Mouse (Mus musculus) 3134 (cell line): ENCODE data around the gene Oat.

Experiments
- DNase-seq: peaks from one replicate; pipeline ENCODE4 v3.0.0-alpha.2; 2011; ENCODE audit warnings: low spot score; ENCODE audit not compliant: insufficient read length; ENCODE audit errors: extremely low read depth

Oat gene

DNA sequence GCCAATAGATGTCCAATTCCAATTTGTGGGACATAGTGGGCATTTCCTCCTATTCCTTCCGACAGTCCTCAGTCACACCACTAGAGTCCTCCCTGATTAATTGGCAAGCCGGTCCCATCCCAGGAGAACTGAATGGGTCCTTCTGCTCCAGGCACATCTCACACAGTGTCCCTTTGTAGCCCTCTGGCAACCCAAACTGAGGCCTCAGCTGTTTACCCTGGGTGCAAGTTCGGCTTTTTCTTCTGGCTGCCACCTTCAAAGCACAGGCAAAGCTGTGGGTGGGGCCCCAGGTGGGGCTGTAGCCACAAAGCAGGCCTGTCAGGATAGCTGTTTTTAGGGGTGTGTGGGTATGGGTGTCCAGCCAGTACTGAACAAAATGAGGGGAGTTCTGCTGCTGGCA, 29.1 kb downstream of the Oat start:
- no peak for DNase-seq

DNA sequence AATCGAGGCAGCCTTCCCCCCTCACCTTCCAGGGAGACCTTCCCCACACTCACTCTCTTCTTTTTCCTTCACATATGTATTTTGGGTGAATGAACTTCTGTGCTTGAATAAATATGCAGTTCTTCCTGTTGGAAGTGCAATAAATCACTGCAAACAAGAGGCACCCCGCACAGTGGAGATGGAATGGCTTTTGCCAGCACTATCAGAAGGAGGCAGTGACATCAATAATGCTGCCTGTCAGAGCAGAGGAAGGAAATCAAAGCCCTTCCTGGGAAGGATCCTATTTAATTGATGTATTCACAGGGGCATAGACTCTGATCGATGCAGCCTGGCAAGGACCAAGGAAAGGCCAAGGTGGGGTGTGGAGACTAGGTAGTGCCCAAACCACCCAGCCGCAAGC, 33.8 kb downstream of the Oat start:
- no peak for DNase-seq

DNA sequence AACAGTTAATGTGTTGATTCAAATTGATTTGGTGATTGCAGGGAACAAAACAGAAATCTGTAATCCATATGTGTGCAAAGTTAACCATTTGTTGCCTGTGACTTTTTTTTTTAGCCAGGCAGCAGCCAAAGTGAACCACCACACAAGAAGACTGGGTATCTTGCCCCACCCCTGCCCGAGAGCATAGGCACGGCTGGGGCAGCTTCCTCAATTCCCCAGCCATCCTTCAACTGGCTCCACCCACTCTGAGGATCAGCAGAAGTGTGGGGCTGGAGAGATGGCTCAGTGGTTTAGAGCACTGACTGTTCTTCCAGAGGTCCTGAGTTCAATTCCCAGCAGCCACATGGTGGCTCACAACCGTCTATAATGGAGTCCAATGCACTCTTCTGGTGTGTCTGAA, 34.6 kb downstream of the Oat start:
- DNase-seq, result no peak

DNA sequence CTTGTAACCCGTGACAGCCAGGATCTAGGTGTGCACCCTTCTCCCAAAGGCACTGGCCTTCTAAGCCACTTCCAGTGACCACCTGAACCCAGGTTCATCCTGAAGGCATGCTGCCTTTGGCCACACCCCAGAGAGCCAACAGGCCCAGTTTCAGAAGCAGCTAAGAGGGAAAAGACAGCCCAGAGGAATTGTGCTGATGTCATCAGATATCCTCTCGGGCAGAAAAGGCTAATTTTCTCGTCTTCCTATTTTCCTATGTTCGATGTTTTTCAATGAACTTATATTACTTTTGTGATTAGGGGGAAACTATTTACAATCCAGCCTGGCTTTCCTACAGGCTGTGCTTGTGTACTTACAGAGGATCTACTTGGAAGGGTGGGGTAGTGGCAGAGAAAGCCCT, 35.6 kb downstream of the Oat start:
- DNase-seq, result no peak

DNA sequence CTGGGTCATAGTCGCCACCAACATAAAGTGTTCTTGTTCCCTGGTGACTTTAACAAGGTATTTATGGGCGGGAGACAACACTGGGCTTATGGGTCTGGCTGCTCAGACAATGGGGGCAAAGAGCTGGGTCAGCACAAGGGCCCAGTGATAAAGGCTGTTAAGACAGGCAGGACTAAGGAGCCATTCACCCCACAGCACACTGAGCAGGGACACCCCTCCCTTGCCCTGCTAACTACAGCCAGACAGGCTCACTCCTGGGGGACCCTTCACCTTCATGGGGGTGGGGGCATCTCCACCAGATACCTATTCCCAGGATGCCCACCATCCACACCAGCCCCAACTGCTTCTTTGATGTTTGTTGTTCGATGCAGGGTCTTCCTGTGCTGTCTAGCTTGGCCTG, 47.0 kb downstream of the Oat start:
- no peak for DNase-seq

DNA sequence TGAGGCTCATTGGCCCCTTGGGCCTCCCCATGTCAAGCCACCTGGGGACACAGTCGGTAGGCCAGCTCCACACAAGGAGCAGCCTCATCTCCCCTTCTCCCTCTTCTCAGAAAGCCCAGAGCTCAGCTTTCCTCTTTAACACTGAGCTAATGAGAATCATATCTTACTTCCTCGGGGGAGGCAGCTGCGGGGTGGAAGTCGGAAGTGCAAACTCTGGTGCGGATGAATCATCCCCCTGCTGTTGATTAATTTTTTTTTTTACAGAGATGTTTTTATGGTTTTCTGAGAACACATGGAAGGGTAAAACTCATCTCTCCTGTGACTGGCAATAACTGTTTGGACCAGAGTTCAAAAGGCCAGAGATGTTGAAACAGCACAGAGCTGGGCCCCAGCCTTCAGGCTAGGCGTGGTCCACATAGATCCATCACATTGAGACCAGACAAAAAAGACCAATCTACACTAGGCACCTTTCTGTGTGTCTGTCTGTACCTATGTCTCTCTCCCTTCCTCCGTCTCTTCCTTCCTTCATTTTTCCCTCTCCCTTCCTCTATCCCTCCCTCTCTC, 62.7 kb downstream of the Oat start:
- no peak for DNase-seq

DNA sequence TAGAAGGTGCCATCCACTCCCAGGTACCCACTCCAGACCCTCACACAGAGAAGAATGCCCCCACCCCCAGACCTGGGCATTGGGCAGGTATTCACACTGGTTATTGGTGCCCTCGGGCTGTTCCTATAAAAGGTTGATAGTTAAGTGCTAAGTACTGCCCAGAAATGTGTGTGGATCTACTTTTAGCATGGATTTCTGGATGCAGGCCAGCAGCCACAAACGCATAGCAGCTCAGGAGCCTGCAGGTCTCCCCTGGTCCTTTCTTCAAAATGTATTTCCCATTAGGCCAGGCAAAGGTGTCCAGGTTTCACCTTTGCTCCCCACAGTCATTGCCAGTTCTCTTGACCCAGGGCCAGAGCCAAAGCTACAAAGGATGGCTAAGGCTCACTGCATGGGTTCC, 67.1 kb downstream of the Oat start:
- DNase-seq, result no peak
